In genomic region chr1:160919383-160919782, GRCm38 (mm10) we compare ENCODE assay signal across 18 mouse cellular contexts.
"Had no signal": no experiment of that assay in that cellular context is flagged by ENCODE, and none has a peak within 500 bp of the region (broad histone marks: within the 10 kb centered on the region; RNA-seq: fewer than 3 reads in every experiment).

No protein-coding gene starts in this region.

- DNase-seq: lung, adult 18-20 months; lung, embryonic 14.5 days; lung, postnatal 10 days; retina, postnatal 1 day; right cerebral cortex, adult 18-20 months; right cerebral cortex, postnatal 25 days; right cerebral cortex, postnatal 4 days; spleen, adult 18-20 months; thymus, adult 18-20 months; thymus, postnatal 14 days; thymus, postnatal 36 days had no signal

- ATAC-seq: midbrain, embryonic 13.5 days; midbrain, embryonic 16.5 days had no signal

- H3K36me3 ChIP-seq: midbrain, embryonic 13.5 days; neural tube, embryonic 12.5 days had no signal

- H3K4me1 ChIP-seq: neural tube, embryonic 12.5 days had no signal

- H3K27me3 ChIP-seq: megakaryocyte, embryonic 14.5 days; midbrain, embryonic 13.5 days; neural tube, embryonic 12.5 days had no signal

- H3K9ac ChIP-seq: liver, embryonic 14.5 days; lung, embryonic 14.5 days; midbrain, embryonic 13.5 days; neural tube, embryonic 12.5 days had no signal

- H3K4me3 ChIP-seq: megakaryocyte, embryonic 14.5 days; midbrain, embryonic 13.5 days; neural tube, embryonic 12.5 days had no signal

- H3K4me2 ChIP-seq: lung, embryonic 14.5 days; midbrain, embryonic 11.5 days; midbrain, embryonic 13.5 days; neural tube, embryonic 12.5 days had no signal

- H3K27ac ChIP-seq: liver, embryonic 14.5 days; macrophage; midbrain, embryonic 13.5 days; neural tube, embryonic 12.5 days had no signal

- H3K9me3 ChIP-seq: megakaryocyte, embryonic 14.5 days; midbrain, embryonic 13.5 days; neural tube, embryonic 12.5 days had no signal
